Mouse (Mus musculus) ES-Bruce4 (cell line): ENCODE data around the gene Caln1.

Experiments
- CTCF ChIP-seq: IDR thresholded peaks from one replicate; pipeline ENCODE4 v1.8.1; 2011; ENCODE audit warnings: low read depth, low read length
- EP300 ChIP-seq: IDR thresholded peaks from 2 replicates; pipeline ENCODE4 v1.6.1; 2011; ENCODE audit warnings: low read depth, low read length; ENCODE audit not compliant: insufficient read depth
- POLR2A ChIP-seq: IDR thresholded peaks from one replicate; pipeline ENCODE4 v1.8.1; 2011; ENCODE audit warnings: low read length; ENCODE audit not compliant: insufficient read depth

DNA sequence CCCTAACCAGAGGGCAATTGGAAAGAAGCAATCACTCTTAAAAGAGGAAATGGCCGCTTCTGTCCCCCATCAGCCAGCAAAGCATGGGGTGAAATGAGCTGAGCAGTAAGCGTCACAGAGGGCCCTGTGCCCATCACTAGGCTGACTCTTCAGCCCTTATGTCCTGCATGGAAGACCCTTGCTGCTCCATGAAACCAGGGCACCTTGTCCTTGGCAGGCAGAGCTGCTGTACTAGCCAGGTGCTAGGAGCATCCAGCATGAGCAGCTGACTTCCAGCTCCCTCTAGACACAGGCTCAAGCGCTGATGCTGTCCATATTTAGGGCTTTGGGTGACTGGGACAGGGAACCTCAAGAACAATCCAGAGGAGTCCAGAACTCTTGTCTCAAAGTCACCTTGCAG lies 506.1 kb downstream of the Caln1 start:
- TF ChIP-seq CTCF, result no peak
- no peak for TF ChIP-seq POLR2A
- no peak for TF ChIP-seq EP300
